Mouse (Mus musculus) adrenal gland, postnatal 25 days (tissue): Measurements from ENCODE around the gene Trim60. TPM values are rescaled to one million over a fixed set of nuclear protein-coding genes. Genes with fewer than 3 reads are reported as not detected.
"Not testable (repeated sequence)": the region's sequence is repeated elsewhere in the genome, so short reads cannot be mapped to it uniquely, and the experiment has no call there.

ENCODE experiments used
- DNase-seq: peaks from one replicate; pipeline ENCODE4 v3.0.0; 2021; ENCODE audit warnings: mixed read lengths
- long read RNA-seq: library from polyadenylated mRNA; stranded (forward); transcript quantifications from one replicate; pipeline ENCODE4 v2.0.0, GENCODE M21; 2021
- total RNA-seq: library from RNA; stranded (reverse); gene quantifications from 2 replicates; pipeline ENCODE4 v1.2.3, GENCODE M21; 2021

Trim60 gene
- total RNA-seq: not detected in 2 replicates
- long read RNA-seq: 0 reads

- no peak for DNase-seq
Observed at GRCm38 (mm10) chr8:65018423-65018822, at the start of gene Trim60, which contains the start of gene Trim61. TSS of gene Trim60 (minus strand) at chr8:65018584. TSS of gene Trim61 (minus strand) at chr8:65018523.

- DNase-seq: no peak
Observed at GRCm38 (mm10) chr8:65067694-65068472, 49.5 kb upstream of the Trim60 start.

GRCm38 (mm10) chr8:65067031-65067430 is 48.6 kb upstream of the Trim60 start:
- no peak for DNase-seq

- no peak for DNase-seq
Observed at GRCm38 (mm10) chr8:65065622-65066021, 47.2 kb upstream of the Trim60 start.

- no peak for DNase-seq
Observed at GRCm38 (mm10) chr8:65064071-65064470, 45.7 kb upstream of the Trim60 start.

- no peak for DNase-seq
Observed at GRCm38 (mm10) chr8:65062195-65062594, 43.8 kb upstream of the Trim60 start.

GRCm38 (mm10) chr8:65056722-65057121 is 38.3 kb upstream of the Trim60 start:
- no peak for DNase-seq

GRCm38 (mm10) chr8:65053968-65054367 is 35.6 kb upstream of the Trim60 start:
- no peak for DNase-seq

GRCm38 (mm10) chr8:65053554-65053953 is 35.2 kb upstream of the Trim60 start:
- DNase-seq: no peak

- no peak for DNase-seq
Observed at GRCm38 (mm10) chr8:65047801-65048200, 29.4 kb upstream of the Trim60 start.

- DNase-seq: no peak
Observed at GRCm38 (mm10) chr8:65047193-65047592, 28.8 kb upstream of the Trim60 start.

GRCm38 (mm10) chr8:65046565-65046964 is 28.2 kb upstream of the Trim60 start:
- no peak for DNase-seq

GRCm38 (mm10) chr8:65037117-65037533 is 18.7 kb upstream of the Trim60 start, which contains the start of gene Apela:
TSS of gene Apela (minus strand) at chr8:65037336.
- DNase-seq: peak; percentile 26

- DNase-seq: no peak
Observed at GRCm38 (mm10) chr8:65034136-65034535, 15.8 kb upstream of the Trim60 start.

GRCm38 (mm10) chr8:65033056-65033455 is 14.7 kb upstream of the Trim60 start:
- no peak for DNase-seq

GRCm38 (mm10) chr8:65032107-65032506 is 13.7 kb upstream of the Trim60 start:
- DNase-seq: no peak

- DNase-seq: no peak
Observed at GRCm38 (mm10) chr8:65030735-65031485, 12.5 kb upstream of the Trim60 start.

- no peak for DNase-seq
Observed at GRCm38 (mm10) chr8:65029776-65030175, 11.4 kb upstream of the Trim60 start.

- no peak for DNase-seq
Observed at GRCm38 (mm10) chr8:65028959-65029686, 10.7 kb upstream of the Trim60 start.

GRCm38 (mm10) chr8:65022485-65022884 is 4.1 kb upstream of the Trim60 start:
- DNase-seq: peak; percentile 64

- not testable (repeated sequence) for DNase-seq
Observed at GRCm38 (mm10) chr8:65007616-65008015, 10.8 kb downstream of the Trim60 start.

- DNase-seq: no peak
Observed at GRCm38 (mm10) chr8:64998806-64999365, 19.5 kb downstream of the Trim60 start.
